Mouse (Mus musculus) liver, embryonic 16.5 days (tissue): ENCODE measurements around the gene Elovl6. TPM values are rescaled to one million over a fixed set of nuclear protein-coding genes. Genes with fewer than 3 reads are reported as not detected.

Experiments
- ATAC-seq: fragments of 200-750 bp; cut with Nextera tagmentation; 2 replicates; pipeline ENCODE4 v1.8.0; 2017; ENCODE audit warnings: low read depth, mild to moderate bottlenecking, moderate number of reproducible peaks, moderate library complexity
- H3K27ac ChIP-seq: fragments of 300-500 bp; sonication (generic); 2 replicates; pipeline ENCODE4 v1.5.1; 2014; ENCODE audit warnings: mild to moderate bottlenecking, low read length
- H3K27me3 ChIP-seq: fragments of 300-500 bp; sonication (generic); 2 replicates; pipeline ENCODE4 v1.6.1; 2014; ENCODE audit warnings: low read depth, low read length, mixed read lengths; ENCODE audit not compliant: control insufficient read depth, insufficient read depth
- H3K36me3 ChIP-seq: fragments of 300-500 bp; sonication (generic); 2 replicates; pipeline ENCODE4 v1.6.1; 2014; ENCODE audit warnings: mild to moderate bottlenecking; ENCODE audit not compliant: control insufficient read depth, insufficient read depth
- H3K4me1 ChIP-seq: fragments of 300-500 bp; sonication (generic); 2 replicates; pipeline ENCODE4 v1.6.1; 2014; ENCODE audit warnings: low read depth, low read length, mixed read lengths; ENCODE audit not compliant: control insufficient read depth
- H3K4me2 ChIP-seq: fragments of 300-500 bp; sonication (generic); 2 replicates; pipeline ENCODE4 v1.6.1; 2014; ENCODE audit warnings: low read depth, low read length, mixed read lengths
- H3K4me3 ChIP-seq: fragments of 300-500 bp; sonication (generic); 2 replicates; pipeline ENCODE4 v1.5.1; 2014; ENCODE audit warnings: low read depth, mild to moderate bottlenecking, low read length
- H3K9ac ChIP-seq: fragments of 300-500 bp; sonication (generic); 2 replicates; pipeline ENCODE4 v1.6.1; 2014; ENCODE audit warnings: low read depth, low read length
- H3K9me3 ChIP-seq: fragments of 300-500 bp; sonication (generic); replicated peaks from 2 replicates; pipeline ENCODE4 v1.6.1; 2016; ENCODE audit warnings: low read length; ENCODE audit not compliant: control insufficient read depth
- WGBS: fragments of 180-500 bp; shearing (Covaris S2); extraction: QIAGEN DNeasy Blood & Tissue Kit; methylation state at CpG from one replicate; pipeline ENCODE4 v1.1.7; 2014; ENCODE audit not compliant: insufficient replicate concordance; 5-methylcytosine and 5-hydroxymethylcytosine counted together
- polyA plus RNA-seq: library from polyadenylated mRNA; unstranded; fragments of >200 nt; fragmentation: Nextera tagmentation; extraction: Ambion mirVana; gene quantifications from 2 replicates; pipeline ENCODE4 v1.2.1, GENCODE M21; 2015

Elovl6 gene
- polyA plus RNA-seq, 1 experiment from 2014 or later: 15.0 TPM

DNA sequence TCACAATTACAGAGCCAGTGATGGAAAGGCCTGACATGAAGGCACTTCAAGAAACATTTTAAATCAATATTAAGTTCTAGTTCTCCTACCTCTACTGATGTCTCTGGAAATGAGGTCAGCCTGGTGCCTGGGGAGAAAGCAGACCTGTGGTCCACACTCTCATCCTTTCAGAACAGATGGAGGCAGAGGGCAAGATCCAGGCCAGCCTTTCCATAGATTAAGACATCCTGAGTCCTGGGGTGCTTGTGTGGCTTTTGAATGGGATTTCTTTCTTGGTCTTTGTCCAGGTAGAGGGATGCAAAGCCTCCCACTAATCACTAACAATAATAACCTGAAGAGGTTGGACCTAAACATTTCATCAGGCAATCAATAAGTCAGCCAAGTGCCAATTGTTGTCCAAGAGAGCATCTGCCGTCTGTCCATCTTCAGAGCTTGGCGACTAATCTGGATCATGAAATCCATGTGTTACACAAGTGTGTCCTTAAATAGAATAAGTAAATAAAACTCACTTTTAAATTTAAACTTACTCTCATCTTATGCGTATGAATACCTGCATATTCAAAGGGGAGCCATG is 16.2 kb upstream of the Elovl6 start:
- Histone ChIP-seq H3K36me3 (no peaks in the 10 kb centered on the region), H3K9ac (no peak overlapping the region), H3K4me3 (no peak overlapping the region), H3K4me1 (no peaks in the 10 kb centered on the region), H3K27me3 (no peaks in the 10 kb centered on the region), H3K27ac (no peak overlapping the region), H3K4me2 (no peak overlapping the region), H3K9me3 (no peaks in the 10 kb centered on the region)
- ATAC-seq: no peak
- WGBS: 69% methylated on average over 3 of the region's 3 CpGs

DNA sequence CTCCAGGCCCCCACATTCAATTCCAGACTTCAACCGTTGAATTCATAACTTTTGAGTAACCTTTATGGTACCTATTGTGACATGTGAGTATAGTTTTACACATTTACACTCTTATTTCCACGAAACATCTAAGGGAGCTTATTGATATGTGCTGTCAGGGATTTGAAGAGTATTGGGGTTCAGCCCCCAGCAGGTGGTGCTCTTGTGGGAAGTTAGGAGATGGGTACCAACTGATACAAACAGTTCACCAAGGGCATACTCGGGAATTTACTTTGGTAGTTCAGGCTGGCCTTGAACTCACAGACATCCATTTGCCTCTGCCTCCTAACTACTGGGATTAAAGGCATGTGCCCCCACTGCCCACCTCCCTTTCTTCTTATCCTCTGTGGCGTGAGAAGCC is 11.7 kb upstream of the Elovl6 start:
- Histone ChIP-seq H3K4me1 (no peaks in the 10 kb centered on the region), H3K27ac (no peak overlapping the region), H3K36me3 (no peaks in the 10 kb centered on the region), H3K4me2 (no peak overlapping the region), H3K4me3 (no peak overlapping the region), H3K9ac (no peak overlapping the region), H3K9me3 (no peaks in the 10 kb centered on the region), H3K27me3 (no peaks in the 10 kb centered on the region)
- ATAC-seq: no peak
- 61% methylated on average over 4 of the region's 4 CpGs for WGBS

DNA sequence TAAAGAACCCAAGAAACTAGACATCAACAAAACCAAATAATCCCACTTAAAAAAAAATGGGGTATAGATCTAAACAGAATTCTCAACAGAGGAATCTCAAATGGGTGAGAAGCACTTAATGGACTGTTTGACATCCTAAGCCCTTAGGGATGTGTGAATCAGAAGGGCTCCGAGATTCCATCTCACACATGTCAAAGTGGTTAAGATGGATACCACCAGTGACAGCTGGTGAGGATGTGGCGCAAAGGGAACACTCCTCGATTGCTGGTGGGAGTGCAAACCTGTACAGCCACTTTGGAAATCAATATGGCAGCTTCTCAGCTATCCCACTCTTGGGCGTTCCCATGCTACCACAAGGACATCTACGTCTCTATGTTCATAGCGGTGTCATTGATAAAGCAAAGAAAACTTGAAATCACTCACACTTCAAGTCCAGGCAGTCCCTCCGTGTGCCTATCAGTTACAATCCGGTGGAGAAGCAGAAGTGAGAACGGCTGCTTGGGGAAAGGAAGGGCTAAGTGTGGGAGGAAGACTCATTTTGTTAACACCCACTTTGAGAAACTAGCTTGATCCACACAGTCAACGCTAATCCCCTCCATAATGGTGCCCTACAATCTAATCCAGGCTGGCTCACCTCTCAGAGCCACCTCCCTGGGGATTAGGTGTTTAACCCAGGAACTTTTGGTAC is 8.6 kb upstream of the Elovl6 start:
- H3K9me3 ChIP-seq: no peaks in the 10 kb centered on the region
- H3K27ac ChIP-seq: no peak overlapping the region
- ATAC-seq: no peak
- no peaks in the 10 kb centered on the region for H3K4me1 ChIP-seq
- H3K4me2 ChIP-seq: no peak overlapping the region
- H3K4me3 ChIP-seq: no peak overlapping the region
- H3K27me3 ChIP-seq: no peaks in the 10 kb centered on the region
- H3K36me3 ChIP-seq: no peaks in the 10 kb centered on the region
- WGBS: 52% methylated on average over 10 of the region's 10 CpGs
- no peak overlapping the region for H3K9ac ChIP-seq

DNA sequence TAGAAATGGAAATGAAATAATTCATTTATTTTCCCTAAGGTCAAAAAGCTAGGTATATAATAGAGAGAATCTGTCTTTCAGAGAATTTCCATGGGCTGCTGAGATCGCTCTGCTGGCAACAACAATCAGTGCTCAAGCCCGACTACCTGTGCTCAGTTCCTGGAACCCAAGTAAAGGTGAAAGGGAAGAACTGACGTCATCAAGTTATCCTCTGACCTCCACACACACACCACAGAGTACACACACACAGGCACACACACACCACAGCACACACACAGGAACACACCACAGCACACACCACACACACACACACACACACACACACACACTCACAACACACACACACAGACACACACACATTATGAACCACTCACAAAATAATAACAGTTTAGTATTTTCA is 5.1 kb upstream of the Elovl6 start:
- no peaks in the 10 kb centered on the region for H3K9me3 ChIP-seq
- H3K36me3 ChIP-seq: no peaks in the 10 kb centered on the region
- H3K9ac ChIP-seq: no peak overlapping the region
- H3K4me1 ChIP-seq: no peaks in the 10 kb centered on the region; the same call in 1 of the 2 replicates
- no peak for ATAC-seq
- H3K4me3 ChIP-seq: no peak overlapping the region
- WGBS: 57% methylated on average over 3 of the region's 3 CpGs
- H3K27ac ChIP-seq: no peak overlapping the region
- no peaks in the 10 kb centered on the region for H3K27me3 ChIP-seq
- no peak overlapping the region for H3K4me2 ChIP-seq

DNA sequence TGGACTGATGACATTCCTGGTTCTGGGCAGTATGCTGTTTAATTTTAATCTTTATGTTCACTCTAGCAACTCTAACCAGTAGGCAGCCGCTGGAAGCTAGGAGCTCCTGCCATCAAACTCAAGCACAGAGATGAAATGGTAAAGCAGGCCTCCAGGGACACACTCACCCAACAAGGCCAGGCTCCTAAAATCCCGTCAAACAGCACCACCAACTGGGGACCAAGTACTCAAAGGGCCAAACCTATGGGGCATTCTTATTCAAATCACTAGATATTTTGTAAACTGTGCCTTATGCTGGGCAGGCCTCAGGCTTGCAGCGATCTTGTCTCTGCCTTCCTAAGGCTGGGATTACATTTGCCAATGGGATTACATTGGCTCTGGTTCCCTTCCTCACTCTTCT is 2.8 kb upstream of the Elovl6 start:
- no peak overlapping the region for H3K4me2 ChIP-seq
- WGBS: 74% methylated on average over 3 of the region's 3 CpGs
- no peaks in the 10 kb centered on the region for H3K36me3 ChIP-seq
- no peaks in the 10 kb centered on the region for H3K9me3 ChIP-seq
- H3K4me3 ChIP-seq: no peak overlapping the region
- no peak overlapping the region for H3K9ac ChIP-seq
- H3K27me3 ChIP-seq: no peaks in the 10 kb centered on the region
- no peak overlapping the region for H3K27ac ChIP-seq
- no peak for ATAC-seq
- no peaks in the 10 kb centered on the region; the same call in 1 of the 2 replicates for H3K4me1 ChIP-seq

DNA sequence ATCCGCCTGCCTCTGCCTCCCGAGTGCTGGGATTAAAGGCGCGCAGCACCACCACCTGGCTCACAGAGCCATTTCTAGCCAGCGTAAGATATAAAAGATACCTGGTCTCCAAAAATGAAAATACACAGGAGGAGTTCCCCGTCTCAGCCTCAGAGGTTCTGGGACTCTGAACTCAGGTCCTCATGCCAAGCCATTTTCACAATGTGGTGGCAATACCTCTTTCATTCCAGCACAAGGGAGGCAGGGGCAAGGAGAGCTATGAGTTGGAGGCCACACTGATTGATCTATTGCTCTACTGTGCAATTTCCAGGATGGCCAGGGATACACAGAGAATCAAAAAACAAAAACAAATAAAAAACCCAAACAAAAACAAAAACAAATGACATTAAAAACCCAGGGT is 1.7 kb upstream of the Elovl6 start:
- Histone ChIP-seq H3K4me1 (peaks cover 7% of the 10 kb centered on the region; the same call in 1 of the 2 replicates), H3K9ac (no peak overlapping the region), H3K9me3 (no peaks in the 10 kb centered on the region), H3K27ac (no peak overlapping the region), H3K4me3 (no peak overlapping the region), H3K4me2 (no peak overlapping the region), H3K27me3 (no peaks in the 10 kb centered on the region), H3K36me3 (no peaks in the 10 kb centered on the region)
- WGBS: 77% methylated on average over 6 of the region's 6 CpGs
- ATAC-seq: no peak

DNA sequence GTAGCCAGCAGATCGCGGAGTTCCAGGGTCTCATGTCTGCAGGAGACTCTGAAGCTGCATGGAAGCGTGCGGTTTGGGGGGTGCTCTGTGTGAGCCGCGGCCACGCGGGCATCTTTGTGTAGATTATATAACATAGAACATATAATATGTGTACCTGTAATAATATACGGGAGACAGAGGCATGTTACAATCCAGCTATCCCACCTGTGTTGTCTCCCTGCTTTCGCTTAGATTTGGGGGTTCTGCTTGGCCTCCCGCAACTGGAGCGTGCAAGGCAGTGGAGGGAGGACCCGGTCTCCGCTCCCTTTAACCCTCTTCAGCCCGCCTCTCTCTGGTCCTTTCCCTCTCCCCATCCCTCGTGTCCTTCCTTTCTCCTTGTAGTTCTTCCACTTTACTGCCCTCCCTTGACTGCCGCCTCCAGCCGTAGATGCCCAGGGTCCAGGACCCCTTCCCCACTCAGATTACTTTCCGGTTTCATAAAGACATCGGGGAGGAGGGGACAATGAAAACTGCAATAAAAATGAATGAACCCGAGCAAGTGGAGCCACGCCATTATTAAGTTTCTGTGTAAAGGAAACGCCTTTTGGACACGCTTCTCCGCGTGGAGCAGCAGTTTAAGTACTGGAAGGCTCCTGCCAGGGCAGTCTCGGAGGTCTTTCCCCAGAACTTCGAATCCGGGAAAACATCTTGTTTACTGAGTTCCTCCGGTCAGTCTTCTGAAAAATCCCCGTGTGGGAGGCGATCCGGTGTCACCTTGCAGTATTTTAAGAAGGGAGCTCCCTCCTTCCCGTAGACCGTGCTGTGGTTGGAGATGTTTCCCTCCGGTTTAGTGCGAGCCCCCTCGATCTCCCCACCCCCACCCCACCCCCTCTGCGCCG is 949 bp downstream of the Elovl6 start:
- no peaks in the 10 kb centered on the region for H3K9me3 ChIP-seq
- peak overlapping the region; percentile 85 for H3K9ac ChIP-seq
- peak overlapping the region; percentile 79 for H3K4me3 ChIP-seq
- H3K36me3 ChIP-seq: no peaks in the 10 kb centered on the region
- peak overlapping the region; percentile 75 for H3K27ac ChIP-seq
- ATAC-seq: no peak
- WGBS: under 1% methylated on average over 40 of the region's 40 CpGs
- peaks cover 16% of the 10 kb centered on the region for H3K4me1 ChIP-seq
- peak overlapping the region; percentile 91 for H3K4me2 ChIP-seq
- no peaks in the 10 kb centered on the region for H3K27me3 ChIP-seq

DNA sequence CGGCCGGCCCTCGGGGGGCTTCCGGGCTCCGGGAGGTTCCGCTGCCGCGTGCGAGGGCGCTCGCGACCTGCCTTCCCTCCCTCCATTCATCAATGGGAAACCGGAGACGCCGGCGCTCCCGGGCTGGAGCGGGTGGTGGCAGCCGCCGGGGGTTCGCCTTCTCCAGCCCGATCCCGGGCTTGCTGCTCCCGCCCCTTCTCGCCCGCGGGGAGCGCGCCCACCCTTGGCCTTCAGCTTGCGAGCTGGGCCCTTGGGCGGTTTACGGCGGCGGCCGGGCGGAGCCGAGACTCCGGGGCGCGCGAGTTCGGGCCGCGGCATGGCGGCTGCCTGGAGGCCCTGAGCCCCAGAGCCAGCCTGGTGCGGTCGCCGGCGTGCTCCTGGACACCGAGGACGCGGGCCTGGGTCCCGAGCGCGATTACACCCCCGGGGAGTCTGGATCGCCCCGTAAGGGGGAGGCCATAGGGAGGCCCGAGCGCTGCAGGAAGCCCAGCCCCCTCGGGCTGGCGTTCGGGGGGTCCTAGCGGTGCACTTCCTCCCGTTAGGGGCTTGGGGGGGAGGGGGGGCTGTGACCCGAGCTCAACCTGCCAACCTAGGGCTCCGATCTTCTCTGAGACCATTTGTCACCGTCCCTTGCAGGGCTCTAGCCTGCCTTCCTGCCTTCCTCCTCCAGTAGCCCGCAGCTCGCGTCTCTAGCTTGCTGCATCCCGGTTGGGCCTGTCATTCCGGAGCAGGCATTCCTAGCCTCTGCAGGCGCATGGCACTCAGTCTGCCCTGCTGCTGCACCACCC is 1.8 kb downstream of the Elovl6 start:
- H3K9ac ChIP-seq: peak overlapping the region; percentile 85
- peak overlapping the region; percentile 75 for H3K27ac ChIP-seq
- H3K27me3 ChIP-seq: no peaks in the 10 kb centered on the region
- peak; percentile 23 for ATAC-seq
- peaks cover 16% of the 10 kb centered on the region for H3K4me1 ChIP-seq
- peak overlapping the region; percentile 91 for H3K4me2 ChIP-seq
- peak overlapping the region; percentile 79 for H3K4me3 ChIP-seq
- under 1% methylated on average over 60 of the region's 74 CpGs for WGBS
- no peaks in the 10 kb centered on the region for H3K9me3 ChIP-seq
- H3K36me3 ChIP-seq: no peaks in the 10 kb centered on the region
